Mouse (Mus musculus) hindbrain, embryonic 16.5 days (tissue): ENCODE results near the gene Wdfy1. TPM values are rescaled to one million over a fixed set of nuclear protein-coding genes. Genes with fewer than 3 reads are reported as not detected.

Experiments
- ATAC-seq: fragments of 200-750 bp; cut with Nextera tagmentation; 2 replicates; pipeline ENCODE4 v1.8.0; 2017; ENCODE audit warnings: moderate TSS enrichment, moderate library complexity
- H3K27ac ChIP-seq: fragments of 300-500 bp; sonication (generic); 2 replicates; pipeline ENCODE4 v1.5.1; 2014; ENCODE audit warnings: low read depth, mild to moderate bottlenecking, control low read depth, low read length, moderate library complexity
- H3K27me3 ChIP-seq: fragments of 300-500 bp; sonication (generic); replicated peaks from 2 replicates; pipeline ENCODE4 v1.6.1; 2014; ENCODE audit warnings: low read length; ENCODE audit not compliant: control insufficient read depth, insufficient read depth
- H3K36me3 ChIP-seq: fragments of 300-500 bp; sonication (generic); 2 replicates; pipeline ENCODE4 v1.6.1; 2014; ENCODE audit warnings: mild to moderate bottlenecking, low read length, moderate library complexity, mixed read lengths; ENCODE audit not compliant: control insufficient read depth, insufficient read depth
- H3K4me1 ChIP-seq: fragments of 300-500 bp; sonication (generic); 2 replicates; pipeline ENCODE4 v1.6.1; 2014; ENCODE audit warnings: low read depth, low read length; ENCODE audit not compliant: control insufficient read depth, insufficient read depth
- H3K4me2 ChIP-seq: fragments of 300-500 bp; sonication (generic); 2 replicates; pipeline ENCODE4 v1.6.1; 2014; ENCODE audit warnings: mild to moderate bottlenecking, low read length, control low read depth, moderate library complexity
- H3K4me3 ChIP-seq: fragments of 300-500 bp; sonication (generic); 2 replicates; pipeline ENCODE4 v1.5.1; 2014; ENCODE audit warnings: mild to moderate bottlenecking, low read length, control low read depth, moderate library complexity
- H3K9ac ChIP-seq: fragments of 300-500 bp; sonication (generic); 2 replicates; pipeline ENCODE4 v1.6.1; 2014; ENCODE audit warnings: low read depth, mild to moderate bottlenecking, control low read depth, low read length, moderate library complexity
- H3K9me3 ChIP-seq: fragments of 300-500 bp; sonication (generic); 2 replicates; pipeline ENCODE4 v1.6.1; 2014; ENCODE audit warnings: mild to moderate bottlenecking, low read length, moderate library complexity; ENCODE audit not compliant: control insufficient read depth
- WGBS: fragments of 180-500 bp; shearing (Covaris S2); extraction: QIAGEN DNeasy Blood & Tissue Kit; methylation state at CpG from one replicate; pipeline ENCODE4 v1.1.7; 2014; 5-methylcytosine and 5-hydroxymethylcytosine counted together
- polyA plus RNA-seq: library from polyadenylated mRNA; unstranded; fragments of >200 nt; fragmentation: Nextera tagmentation; extraction: Ambion mirVana; gene quantifications from 2 replicates; pipeline ENCODE4 v1.2.1, GENCODE M21; 2015

The Wdfy1 gene
- polyA plus RNA-seq, 1 experiment from 2014 or later, result 108 TPM

DNA sequence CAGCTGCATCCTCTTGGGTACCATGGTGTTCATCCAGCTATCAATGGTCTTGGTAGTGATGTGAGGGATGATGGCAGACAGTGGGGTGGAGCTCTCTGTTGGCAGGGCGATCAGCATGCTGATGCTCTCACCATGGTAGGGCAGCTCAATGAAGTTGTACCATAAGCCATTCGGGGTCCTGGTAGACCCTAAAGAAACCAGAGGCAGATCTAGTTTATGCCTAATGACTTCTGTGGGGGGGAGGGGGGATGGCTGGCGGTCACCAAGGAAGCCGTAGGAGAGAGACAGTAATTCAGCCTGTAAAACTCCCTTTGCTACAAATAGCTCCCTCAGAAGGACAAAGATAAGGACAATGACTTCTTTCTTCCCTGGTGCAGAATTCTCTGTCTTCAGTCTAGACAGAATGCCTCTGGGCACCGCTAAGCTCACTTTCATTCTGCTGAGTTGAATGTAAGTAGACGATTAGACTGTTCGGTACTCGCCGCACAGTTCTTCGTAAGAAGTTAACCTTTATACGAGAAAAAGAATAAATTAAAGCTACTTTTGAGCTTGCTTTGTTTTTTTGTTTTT lies 27.0 kb upstream of the Wdfy1 start:
- Histone ChIP-seq H3K36me3 (no peaks in the 10 kb centered on the region), H3K4me3 (no peak overlapping the region), H3K4me2 (no peak overlapping the region), H3K4me1 (peaks cover 3% of the 10 kb centered on the region; the same call in 1 of the 2 replicates), H3K9ac (no peak overlapping the region), H3K9me3 (no peaks in the 10 kb centered on the region), H3K27ac (no peak overlapping the region), H3K27me3 (no peaks in the 10 kb centered on the region)
- peak; percentile 83 for ATAC-seq
- 52% methylated on average over 11 of the region's 11 CpGs for WGBS

DNA sequence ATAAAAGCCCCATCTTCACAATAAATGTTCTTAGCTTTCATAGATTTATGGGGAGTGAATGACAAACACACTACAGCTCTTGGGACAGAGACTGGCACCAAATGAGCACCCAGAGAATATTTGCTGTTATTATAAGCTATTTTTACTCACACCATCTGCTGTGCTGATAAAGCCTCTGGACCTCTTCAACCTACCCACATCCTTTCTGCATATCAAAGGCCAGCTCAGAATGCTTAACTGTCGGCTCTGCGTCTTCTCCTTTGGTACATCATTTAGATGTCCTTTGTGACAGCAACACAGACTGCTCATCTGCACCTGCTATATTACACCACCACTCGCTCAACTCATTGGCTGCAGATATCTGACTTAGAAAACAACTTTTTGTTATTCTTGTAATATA lies 21.1 kb upstream of the Wdfy1 start:
- Histone ChIP-seq H3K4me1 (no peaks in the 10 kb centered on the region), H3K9me3 (no peaks in the 10 kb centered on the region), H3K9ac (no peak overlapping the region), H3K4me2 (no peak overlapping the region), H3K27me3 (no peaks in the 10 kb centered on the region), H3K27ac (no peak overlapping the region), H3K36me3 (no peaks in the 10 kb centered on the region; the same call in 1 of the 2 replicates), H3K4me3 (no peak overlapping the region)
- ATAC-seq, result no peak
- WGBS, result 82% methylated on average over 3 of the region's 3 CpGs

DNA sequence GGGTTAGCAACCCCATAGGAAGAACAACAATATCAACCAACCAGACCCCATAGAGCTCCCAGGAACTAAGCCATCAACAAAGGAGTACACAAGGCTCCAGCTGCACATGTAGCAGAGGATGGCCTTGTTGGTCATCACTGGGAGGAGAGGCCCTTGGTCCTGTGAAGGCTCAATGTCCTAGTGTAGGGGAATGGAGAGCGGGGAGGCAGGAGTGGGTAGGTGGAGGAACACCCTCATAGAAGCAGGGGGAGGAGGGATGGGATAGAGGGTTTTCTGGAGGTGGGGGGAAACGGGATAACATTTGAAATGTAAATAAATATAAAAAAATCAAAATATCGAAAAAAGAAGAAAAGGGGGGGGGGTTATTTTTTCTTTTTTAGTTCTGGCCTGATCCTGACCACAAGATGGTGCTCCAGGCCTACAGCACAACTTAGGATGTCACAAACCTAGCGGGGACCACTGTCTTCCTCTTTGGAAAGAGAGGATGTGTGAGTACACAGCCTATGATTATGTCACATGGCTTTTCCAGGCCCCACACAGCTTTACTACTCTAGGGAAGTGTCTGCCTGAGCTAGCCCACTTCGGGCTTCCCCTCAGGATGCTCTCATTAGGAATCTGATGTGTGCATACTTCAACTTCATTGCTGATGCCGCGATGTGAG lies 10.5 kb upstream of the Wdfy1 start:
- Histone ChIP-seq H3K27me3 (no peaks in the 10 kb centered on the region), H3K4me1 (no peaks in the 10 kb centered on the region), H3K4me3 (no peak overlapping the region), H3K36me3 (peaks cover 13% of the 10 kb centered on the region), H3K4me2 (no peak overlapping the region), H3K9me3 (no peaks in the 10 kb centered on the region), H3K27ac (no peak overlapping the region), H3K9ac (no peak overlapping the region)
- 69% methylated on average over 7 of the region's 7 CpGs for WGBS
- peak; percentile 85 for ATAC-seq

DNA sequence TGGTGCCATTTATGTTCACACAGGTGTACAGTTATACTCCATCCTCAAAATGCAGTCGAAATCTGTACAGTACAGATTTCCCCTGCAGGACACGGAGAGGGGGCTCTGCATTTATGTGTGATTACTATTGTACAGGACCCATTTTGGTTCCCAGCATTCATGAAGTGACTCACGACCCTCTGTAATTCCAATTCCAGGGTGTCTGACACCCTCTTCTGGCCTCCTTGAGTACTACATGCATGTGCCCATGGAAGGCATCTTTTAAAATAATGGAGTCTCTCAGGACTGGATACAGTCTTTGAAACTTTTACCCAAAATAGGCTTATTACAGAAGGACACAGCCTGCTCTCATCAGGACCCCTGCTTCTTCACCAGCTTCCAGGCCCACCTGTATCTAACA lies 6.5 kb upstream of the Wdfy1 start:
- Histone ChIP-seq H3K9me3 (no peaks in the 10 kb centered on the region), H3K36me3 (peaks cover 25% of the 10 kb centered on the region), H3K27ac (no peak overlapping the region), H3K4me3 (no peak overlapping the region), H3K4me1 (no peaks in the 10 kb centered on the region), H3K27me3 (no peaks in the 10 kb centered on the region), H3K4me2 (no peak overlapping the region), H3K9ac (no peak overlapping the region)
- no peak for ATAC-seq
- 86% methylated on average over 3 of the region's 3 CpGs for WGBS

DNA sequence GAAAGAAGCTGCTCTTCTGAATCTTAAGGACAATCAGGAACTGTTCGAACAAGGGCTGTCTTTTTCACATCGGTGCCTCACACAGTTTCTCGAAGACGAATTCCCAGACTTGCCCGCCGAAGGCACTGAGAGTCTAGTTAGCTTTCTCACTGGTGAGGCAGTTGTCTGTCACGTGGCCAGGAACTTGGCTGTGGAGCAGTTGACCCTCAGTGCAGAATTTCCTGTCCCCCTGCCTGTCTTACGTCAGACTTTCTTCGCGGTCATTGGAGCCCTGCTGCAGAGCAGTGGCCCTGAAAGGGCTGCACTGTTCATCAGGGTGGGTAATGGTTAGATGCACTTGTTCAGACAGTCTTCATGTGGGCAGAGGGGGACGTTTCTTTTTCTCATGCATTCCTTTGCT lies 2.1 kb upstream of the Wdfy1 start:
- Histone ChIP-seq H3K9me3 (no peaks in the 10 kb centered on the region), H3K4me2 (no peak overlapping the region), H3K27ac (no peak overlapping the region), H3K36me3 (peaks cover 25% of the 10 kb centered on the region), H3K9ac (no peak overlapping the region), H3K4me3 (no peak overlapping the region), H3K27me3 (no peaks in the 10 kb centered on the region), H3K4me1 (peaks cover 3% of the 10 kb centered on the region; the same call in 1 of the 2 replicates)
- no peak for ATAC-seq
- 84% methylated on average over 11 of the region's 11 CpGs for WGBS

DNA sequence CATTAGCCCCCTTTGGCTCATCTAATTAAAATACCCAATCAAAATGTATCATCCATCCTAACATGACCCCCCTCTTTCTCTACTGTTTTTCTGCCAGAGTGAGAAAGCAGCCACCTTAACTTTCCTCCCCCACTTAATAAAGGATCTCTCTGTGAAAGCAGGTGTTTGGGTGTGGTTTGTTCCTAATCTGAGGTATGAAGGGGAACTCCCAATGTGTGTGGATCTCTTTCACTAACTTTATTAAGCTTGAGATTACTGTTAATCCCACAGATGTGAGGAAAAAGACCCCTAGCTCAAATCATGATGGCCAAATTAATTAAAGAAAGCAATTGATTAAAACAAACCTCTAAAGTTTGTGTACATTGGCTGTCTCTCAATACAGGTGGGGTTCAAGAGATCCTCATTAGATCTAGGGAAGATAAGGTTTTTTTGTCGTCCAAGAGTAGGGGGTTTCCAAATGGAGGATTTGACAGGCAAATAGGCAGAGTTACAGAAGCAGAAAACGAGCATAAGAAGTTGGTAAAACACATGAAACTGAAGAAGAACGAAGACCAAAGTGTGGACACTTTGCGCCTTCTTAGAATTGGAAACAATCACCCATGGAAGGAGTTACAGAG lies 1.7 kb downstream of the Wdfy1 start:
- no peaks in the 10 kb centered on the region for H3K9me3 ChIP-seq
- 84% methylated on average over 4 of the region's 4 CpGs for WGBS
- no peak overlapping the region for H3K4me2 ChIP-seq
- no peak for ATAC-seq
- H3K36me3 ChIP-seq, result peaks cover 6% of the 10 kb centered on the region
- peaks cover 3% of the 10 kb centered on the region; the same call in 1 of the 2 replicates for H3K4me1 ChIP-seq
- no peaks in the 10 kb centered on the region for H3K27me3 ChIP-seq
- H3K27ac ChIP-seq, result no peak overlapping the region
- no peak overlapping the region for H3K9ac ChIP-seq
- no peak overlapping the region for H3K4me3 ChIP-seq

DNA sequence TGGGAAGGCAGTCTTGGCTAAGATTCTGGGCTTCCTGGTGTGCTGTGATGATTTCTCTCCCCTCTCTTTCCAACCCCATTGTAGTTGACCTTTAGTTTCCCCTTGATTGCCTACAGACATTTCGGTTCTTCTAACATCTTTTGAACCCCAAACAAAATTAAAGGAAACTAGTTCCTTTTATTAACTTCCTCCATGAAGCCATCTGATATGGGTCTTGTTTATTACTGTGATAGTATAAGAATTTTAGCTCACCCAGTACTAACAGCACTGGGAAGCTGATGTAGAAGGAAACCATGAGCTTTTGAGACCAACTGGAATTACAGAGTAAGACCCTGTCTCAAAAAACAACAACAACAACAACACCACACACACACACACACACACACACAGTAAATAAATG lies 7.7 kb downstream of the Wdfy1 start:
- 74% methylated on average over 1 of the region's 1 CpGs for WGBS
- no peak overlapping the region for H3K4me3 ChIP-seq
- H3K27ac ChIP-seq, result no peak overlapping the region
- no peak for ATAC-seq
- no peak overlapping the region for H3K4me2 ChIP-seq
- no peak overlapping the region for H3K9ac ChIP-seq
- no peaks in the 10 kb centered on the region for H3K4me1 ChIP-seq
- H3K27me3 ChIP-seq, result no peaks in the 10 kb centered on the region
- H3K36me3 ChIP-seq, result no peaks in the 10 kb centered on the region
- H3K9me3 ChIP-seq, result no peaks in the 10 kb centered on the region

DNA sequence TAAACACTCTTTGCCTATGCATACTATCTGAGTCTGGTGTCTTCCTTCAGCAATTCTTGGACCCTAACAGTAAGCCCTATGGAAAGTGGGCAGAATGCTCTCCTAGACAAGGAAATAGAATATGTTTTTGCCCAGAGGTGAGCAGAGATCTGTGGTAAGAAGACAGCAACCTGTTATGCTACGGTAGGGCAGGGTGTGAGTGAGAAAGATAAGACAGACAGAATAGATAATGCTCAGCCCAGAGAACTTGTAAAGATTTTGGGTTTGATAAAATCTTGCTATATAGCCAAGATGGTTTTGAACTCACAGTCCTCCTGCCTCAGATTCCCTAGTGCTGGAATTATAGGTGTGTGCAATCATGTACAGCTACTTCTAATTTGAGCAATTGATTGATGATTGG lies 11.5 kb downstream of the Wdfy1 start:
- no peak overlapping the region for H3K4me2 ChIP-seq
- H3K4me3 ChIP-seq, result no peak overlapping the region
- ATAC-seq, result no peak
- no peaks in the 10 kb centered on the region for H3K9me3 ChIP-seq
- no peaks in the 10 kb centered on the region for H3K36me3 ChIP-seq
- no peak overlapping the region for H3K9ac ChIP-seq
- no peak overlapping the region for H3K27ac ChIP-seq
- H3K4me1 ChIP-seq, result peaks cover 16% of the 10 kb centered on the region
- WGBS, result 92% methylated on average over 1 of the region's 1 CpGs
- no peaks in the 10 kb centered on the region for H3K27me3 ChIP-seq

DNA sequence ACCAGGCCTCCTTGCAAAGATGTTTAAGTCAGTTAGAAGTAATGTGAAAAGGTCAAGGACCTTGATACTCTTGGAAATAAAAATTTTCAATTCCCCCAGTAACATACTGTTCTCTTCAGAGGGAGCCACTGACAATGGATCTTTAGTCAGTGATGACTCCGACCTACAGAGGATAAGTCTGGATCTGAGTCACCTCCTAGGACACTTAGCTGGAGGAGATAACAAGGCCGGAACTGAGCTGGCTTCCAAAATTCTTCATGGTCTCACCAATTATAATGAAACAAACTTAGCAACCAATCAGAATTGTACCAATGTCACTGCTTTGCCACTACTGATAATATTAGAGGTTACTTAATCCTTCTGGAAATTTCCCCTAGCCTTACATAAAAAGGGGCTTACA lies 11.9 kb downstream of the Wdfy1 start:
- no peak overlapping the region for H3K9ac ChIP-seq
- no peak overlapping the region for H3K27ac ChIP-seq
- H3K4me3 ChIP-seq, result no peak overlapping the region
- no peak for ATAC-seq
- no peak overlapping the region for H3K4me2 ChIP-seq
- peaks cover 17% of the 10 kb centered on the region for H3K4me1 ChIP-seq
- H3K27me3 ChIP-seq, result no peaks in the 10 kb centered on the region
- H3K9me3 ChIP-seq, result no peaks in the 10 kb centered on the region
- H3K36me3 ChIP-seq, result no peaks in the 10 kb centered on the region
- WGBS, result 90% methylated on average over 2 of the region's 2 CpGs
